Mouse (Mus musculus): ENCODE measurements around the gene Pik3r2. TPM values are rescaled to one million over a fixed set of nuclear protein-coding genes. Genes with fewer than 3 reads are reported as not detected.
"Not testable (repeated sequence)": the region's sequence is repeated elsewhere in the genome, so short reads cannot be mapped to it uniquely, and the experiment has no call there.

Gene Pik3r2
- polyA plus RNA-seq (2011; ENCODE audit: insufficient read depth, insufficient read length, low read depth, missing spikeins): 20.1 and 25.1 TPM in 2 replicates

- TF ChIP-seq POLR2A (IDR thresholded peaks at IDR 0.05; ENCODE audit: insufficient read depth, low read length): peak; percentile 12
- TF ChIP-seq CTCF (IDR thresholded peaks at IDR 0.05; ENCODE audit: low read depth, low read length): no peak
- Histone ChIP-seq H3K4me3 (ENCODE audit: low read depth, low read length) (peak within 1 kb of the TSS; percentile 91), H3K36me3 (ENCODE audit: control insufficient read depth, insufficient read depth, low read length, poor library complexity, severe bottlenecking) (no peaks in the 10 kb centered on the region), H3K4me1 (ENCODE audit: control insufficient read depth, insufficient read depth, low read length) (peaks cover 2% of the 10 kb centered on the region), H3K9me3 (replicated peaks; ENCODE audit: control insufficient read depth, insufficient read depth, low read length, poor library complexity, severe bottlenecking) (no peaks in the 10 kb centered on the region), H3K27ac (ENCODE audit: insufficient read depth, low read length) (peak within 1 kb of the TSS; percentile 71), H3K27me3 (ENCODE audit: control insufficient read depth, insufficient read depth, low read length, poor library complexity, severe bottlenecking) (no peaks in the 10 kb centered on the region), H3K9ac (ENCODE audit: low read depth, poor library complexity, severe bottlenecking) (peak within 1 kb of the TSS; percentile 93)
These were observed at the start of gene Pik3r2 for GRCm38 (mm10) chr8:70776496-70777444. TSS of gene Pik3r2 (minus strand) at chr8:70776713.

GRCm38 (mm10) chr8:70825816-70826215 lies 49.3 kb upstream of the Pik3r2 start:
- no peak overlapping the region for H3K4me3 ChIP-seq (ENCODE audit: low read depth, low read length)
- H3K27me3 ChIP-seq (ENCODE audit: control insufficient read depth, insufficient read depth, low read length, poor library complexity, severe bottlenecking): no peaks in the 10 kb centered on the region
- no peaks in the 10 kb centered on the region for H3K36me3 ChIP-seq (ENCODE audit: control insufficient read depth, insufficient read depth, low read length, poor library complexity, severe bottlenecking)
- no peak overlapping the region for H3K9ac ChIP-seq (ENCODE audit: low read depth, poor library complexity, severe bottlenecking)
- TF ChIP-seq CTCF (IDR thresholded peaks at IDR 0.05; ENCODE audit: low read depth, low read length): no peak
- TF ChIP-seq POLR2A (IDR thresholded peaks at IDR 0.05; ENCODE audit: insufficient read depth, low read length): no peak
- TF ChIP-seq EP300 (IDR thresholded peaks at IDR 0.05; ENCODE audit: insufficient read depth, low read depth, low read length): no peak
- H3K4me1 ChIP-seq (ENCODE audit: control insufficient read depth, insufficient read depth, low read length): no peaks in the 10 kb centered on the region
- H3K27ac ChIP-seq (ENCODE audit: insufficient read depth, low read length): no peak overlapping the region
- H3K9me3 ChIP-seq (replicated peaks; ENCODE audit: control insufficient read depth, insufficient read depth, low read length, poor library complexity, severe bottlenecking): no peaks in the 10 kb centered on the region

GRCm38 (mm10) chr8:70823802-70824201 lies 47.3 kb upstream of the Pik3r2 start:
- Histone ChIP-seq H3K36me3 (ENCODE audit: control insufficient read depth, insufficient read depth, low read length, poor library complexity, severe bottlenecking) (no peaks in the 10 kb centered on the region), H3K27me3 (ENCODE audit: control insufficient read depth, insufficient read depth, low read length, poor library complexity, severe bottlenecking) (no peaks in the 10 kb centered on the region), H3K9me3 (replicated peaks; ENCODE audit: control insufficient read depth, insufficient read depth, low read length, poor library complexity, severe bottlenecking) (no peaks in the 10 kb centered on the region), H3K9ac (ENCODE audit: low read depth, poor library complexity, severe bottlenecking) (no peak overlapping the region), H3K27ac (ENCODE audit: insufficient read depth, low read length) (no peak overlapping the region), H3K4me3 (ENCODE audit: low read depth, low read length) (no peak overlapping the region), H3K4me1 (ENCODE audit: control insufficient read depth, insufficient read depth, low read length) (no peaks in the 10 kb centered on the region)
- TF ChIP-seq CTCF (IDR thresholded peaks at IDR 0.05; ENCODE audit: low read depth, low read length) (no peak), EP300 (IDR thresholded peaks at IDR 0.05; ENCODE audit: insufficient read depth, low read depth, low read length) (no peak), POLR2A (IDR thresholded peaks at IDR 0.05; ENCODE audit: insufficient read depth, low read length) (no peak)

GRCm38 (mm10) chr8:70822594-70822993 lies 46.1 kb upstream of the Pik3r2 start:
- H3K36me3 ChIP-seq (ENCODE audit: control insufficient read depth, insufficient read depth, low read length, poor library complexity, severe bottlenecking); H3K4me3 ChIP-seq (ENCODE audit: low read depth, low read length); H3K9me3 ChIP-seq (replicated peaks; ENCODE audit: control insufficient read depth, insufficient read depth, low read length, poor library complexity, severe bottlenecking); H3K4me1 ChIP-seq (ENCODE audit: control insufficient read depth, insufficient read depth, low read length); H3K27me3 ChIP-seq (ENCODE audit: control insufficient read depth, insufficient read depth, low read length, poor library complexity, severe bottlenecking); H3K9ac ChIP-seq (ENCODE audit: low read depth, poor library complexity, severe bottlenecking); H3K27ac ChIP-seq (ENCODE audit: insufficient read depth, low read length): not testable (repeated sequence)

GRCm38 (mm10) chr8:70821992-70822391 lies 45.5 kb upstream of the Pik3r2 start:
- Histone ChIP-seq H3K4me1 (ENCODE audit: control insufficient read depth, insufficient read depth, low read length) (no peaks in the 10 kb centered on the region), H3K9ac (ENCODE audit: low read depth, poor library complexity, severe bottlenecking) (peak overlapping the region; percentile 25), H3K27me3 (ENCODE audit: control insufficient read depth, insufficient read depth, low read length, poor library complexity, severe bottlenecking) (no peaks in the 10 kb centered on the region), H3K9me3 (replicated peaks; ENCODE audit: control insufficient read depth, insufficient read depth, low read length, poor library complexity, severe bottlenecking) (no peaks in the 10 kb centered on the region), H3K27ac (ENCODE audit: insufficient read depth, low read length) (no peak overlapping the region), H3K4me3 (ENCODE audit: low read depth, low read length) (no peak overlapping the region), H3K36me3 (ENCODE audit: control insufficient read depth, insufficient read depth, low read length, poor library complexity, severe bottlenecking) (no peaks in the 10 kb centered on the region)
- TF ChIP-seq POLR2A (IDR thresholded peaks at IDR 0.05; ENCODE audit: insufficient read depth, low read length): no peak
- no peak for TF ChIP-seq EP300 (IDR thresholded peaks at IDR 0.05; ENCODE audit: insufficient read depth, low read depth, low read length)
- TF ChIP-seq CTCF (IDR thresholded peaks at IDR 0.05; ENCODE audit: low read depth, low read length): no peak

GRCm38 (mm10) chr8:70821399-70821962 lies 45.0 kb upstream of the Pik3r2 start:
- Histone ChIP-seq H3K4me3 (ENCODE audit: low read depth, low read length) (no peak overlapping the region), H3K27me3 (ENCODE audit: control insufficient read depth, insufficient read depth, low read length, poor library complexity, severe bottlenecking) (no peaks in the 10 kb centered on the region), H3K27ac (ENCODE audit: insufficient read depth, low read length) (no peak overlapping the region), H3K9me3 (replicated peaks; ENCODE audit: control insufficient read depth, insufficient read depth, low read length, poor library complexity, severe bottlenecking) (no peaks in the 10 kb centered on the region), H3K9ac (ENCODE audit: low read depth, poor library complexity, severe bottlenecking) (peak overlapping the region; percentile 25; the same call in 1 of the 2 replicates), H3K36me3 (ENCODE audit: control insufficient read depth, insufficient read depth, low read length, poor library complexity, severe bottlenecking) (no peaks in the 10 kb centered on the region), H3K4me1 (ENCODE audit: control insufficient read depth, insufficient read depth, low read length) (no peaks in the 10 kb centered on the region)
- TF ChIP-seq EP300 (IDR thresholded peaks at IDR 0.05; ENCODE audit: insufficient read depth, low read depth, low read length): peak; percentile 33; the same call in 1 of the 2 replicates
- TF ChIP-seq POLR2A (IDR thresholded peaks at IDR 0.05; ENCODE audit: insufficient read depth, low read length): no peak
- TF ChIP-seq CTCF (IDR thresholded peaks at IDR 0.05; ENCODE audit: low read depth, low read length): peak; percentile 99

Data from ES-Bruce4 (cell line).